Mouse (Mus musculus) liver, postnatal 0 days (tissue): ENCODE data around the gene Cltc.

Source experiments
- CTCF ChIP-seq: sonication (generic); IDR thresholded peaks from 2 replicates; pipeline ENCODE4 v1.5.1; 2016; ENCODE audit warnings: antibody characterized with exemption, low read depth
- EP300 ChIP-seq: IDR thresholded peaks from 2 replicates; pipeline ENCODE4 v1.6.1; 2016; ENCODE audit warnings: antibody characterized with exemption, low read depth, mild to moderate bottlenecking

- peak; percentile 99 for TF ChIP-seq EP300
- TF ChIP-seq CTCF: no peak
These were observed 14.8 kb downstream of the Cltc start for GRCm38 (mm10) chr11:86742605-86743004.
